Mouse (Mus musculus) erythroblast, adult 5-6 weeks (primary cell): ENCODE measurements around the gene Cdt1. TPM values are rescaled to one million over a fixed set of nuclear protein-coding genes. Genes with fewer than 3 reads are reported as not detected.
A peak's percentile ranks its signal among the peaks of the same experiment; 100 is the strongest.

Experiments used
- ATAC-seq: replicated peaks from 2 replicates; pipeline ENCODE4 v1.8.0; 2016; ENCODE audit warnings: moderate number of reproducible peaks, mild to moderate bottlenecking, moderate TSS enrichment, inconsistent platforms; ENCODE audit not compliant: poor library complexity, low FRiP score, severe bottlenecking
- total RNA-seq, 2 experiments: library from RNA; stranded (forward) in 1 of 2; stranded (reverse) in 1 of 2; fragments of 150-400 nt in 1 of 2; fragments of 200-764, 138-1000 nt in 1 of 2; gene quantifications; 2 replicates each; pipeline versions ENCODE4 v1.2.3 to v1.2.4; 2015 to 2017; ENCODE audit warnings: low replicate concordance in 2 of 2

Gene Cdt1
- total RNA-seq (2015; ENCODE audit: low replicate concordance) (16.1 and 24.2 TPM in 2 replicates), total RNA-seq (2017; ENCODE audit: low replicate concordance) (38.2 and 47.5 TPM in 2 replicates)

DNA sequence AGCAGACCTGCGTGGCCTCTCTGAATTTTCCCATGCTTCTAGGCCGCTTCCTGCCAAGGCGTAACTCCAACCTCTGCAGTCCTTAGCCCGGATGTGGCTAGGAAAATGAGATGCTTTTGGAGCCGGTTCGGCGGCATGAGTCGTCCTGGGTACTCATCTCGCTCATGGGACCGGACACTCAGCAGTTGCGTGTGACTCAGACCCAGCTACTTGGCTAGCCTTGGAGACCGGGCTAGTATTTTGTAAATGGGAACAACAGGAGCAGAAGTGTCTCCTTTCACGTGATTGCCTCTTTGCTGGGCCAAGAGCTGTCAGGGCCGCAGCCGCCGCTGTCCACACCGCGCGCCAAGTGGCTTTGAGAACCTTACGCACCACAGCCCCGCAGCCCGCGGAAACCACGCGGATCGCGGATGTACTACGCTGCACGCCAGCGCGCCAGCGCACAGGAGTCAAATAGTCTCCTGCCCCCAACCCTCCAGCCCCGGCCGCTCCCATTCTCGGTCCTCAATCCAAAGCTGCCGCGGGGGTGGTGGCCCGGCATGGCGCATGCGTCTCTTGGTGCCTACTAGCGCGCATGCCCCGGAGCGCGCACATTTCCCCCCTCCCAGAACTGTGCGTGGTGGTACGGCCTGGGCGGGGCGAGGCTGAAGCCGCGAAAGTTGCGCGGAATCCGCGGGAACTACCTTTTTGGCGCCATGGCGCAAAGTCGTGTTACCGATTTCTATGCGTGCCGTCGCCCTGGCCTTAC lies at the start of gene Cdt1:
Gene Cdt1, plus strand, starts transcription at position 655 of the 748 bp plus-strand sequence.
- peak; percentile 87 for ATAC-seq

DNA sequence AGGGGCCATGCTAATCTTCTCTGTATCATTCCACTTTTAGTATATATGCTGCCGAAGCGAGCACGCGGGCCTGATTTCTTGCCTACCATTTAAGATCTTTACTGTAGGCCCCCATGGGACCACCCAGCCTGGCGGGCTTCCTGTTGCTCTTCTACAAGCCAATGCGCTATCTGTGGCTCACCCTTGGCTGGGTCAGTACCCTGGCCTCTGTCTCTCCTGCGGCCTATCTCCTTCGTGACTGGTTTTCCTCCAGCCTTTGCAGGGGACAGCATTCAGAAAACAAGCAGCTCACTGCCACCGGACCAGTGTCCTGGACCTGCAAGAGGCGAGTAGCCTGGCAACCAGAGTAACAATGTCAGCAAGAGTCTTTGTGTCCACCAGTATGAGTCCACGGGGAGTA lies 47.2 kb upstream of the Cdt1 start:
- ATAC-seq, result no peak

DNA sequence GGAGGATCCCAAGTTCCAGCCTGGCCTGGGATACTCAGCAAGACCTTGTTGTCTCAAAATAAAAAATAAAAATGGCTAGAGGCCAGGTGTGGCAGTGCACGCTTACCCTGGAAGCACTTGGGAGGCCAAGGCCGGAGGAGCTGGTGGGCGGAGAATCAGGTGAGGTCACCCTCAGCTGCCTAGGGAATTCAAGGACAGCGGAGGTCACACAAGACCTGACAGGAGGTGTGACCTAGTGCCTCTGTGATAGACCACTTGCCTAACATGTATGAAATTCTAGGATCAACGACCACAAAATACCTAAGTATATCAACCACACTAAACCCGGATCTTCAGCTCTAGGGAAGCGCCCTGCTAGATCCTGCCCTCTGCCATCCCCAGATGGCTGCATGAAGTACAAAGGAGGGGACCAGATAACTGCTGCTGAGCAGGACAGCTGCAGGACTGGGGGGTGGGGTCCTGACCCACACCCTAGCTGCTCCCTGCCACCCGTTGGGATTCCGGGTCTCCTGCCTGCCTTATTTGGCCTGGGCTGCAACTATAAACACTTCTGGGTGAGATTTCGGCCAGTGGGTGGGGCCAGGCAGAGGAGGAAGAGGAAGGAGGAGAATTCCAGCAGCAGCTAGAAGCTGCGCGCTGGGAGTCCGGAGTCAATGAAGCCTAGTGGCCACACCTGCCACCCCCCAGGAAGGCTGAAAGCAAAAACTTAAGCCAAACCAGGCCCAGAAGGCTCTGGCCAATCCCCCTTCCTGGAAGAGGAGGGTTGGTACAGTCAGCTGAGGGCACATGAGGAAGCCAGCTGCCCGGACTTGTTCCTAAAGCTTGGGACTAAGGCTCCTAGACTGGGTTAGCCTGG lies 44.8 kb upstream of the Cdt1 start:
- no peak for ATAC-seq

DNA sequence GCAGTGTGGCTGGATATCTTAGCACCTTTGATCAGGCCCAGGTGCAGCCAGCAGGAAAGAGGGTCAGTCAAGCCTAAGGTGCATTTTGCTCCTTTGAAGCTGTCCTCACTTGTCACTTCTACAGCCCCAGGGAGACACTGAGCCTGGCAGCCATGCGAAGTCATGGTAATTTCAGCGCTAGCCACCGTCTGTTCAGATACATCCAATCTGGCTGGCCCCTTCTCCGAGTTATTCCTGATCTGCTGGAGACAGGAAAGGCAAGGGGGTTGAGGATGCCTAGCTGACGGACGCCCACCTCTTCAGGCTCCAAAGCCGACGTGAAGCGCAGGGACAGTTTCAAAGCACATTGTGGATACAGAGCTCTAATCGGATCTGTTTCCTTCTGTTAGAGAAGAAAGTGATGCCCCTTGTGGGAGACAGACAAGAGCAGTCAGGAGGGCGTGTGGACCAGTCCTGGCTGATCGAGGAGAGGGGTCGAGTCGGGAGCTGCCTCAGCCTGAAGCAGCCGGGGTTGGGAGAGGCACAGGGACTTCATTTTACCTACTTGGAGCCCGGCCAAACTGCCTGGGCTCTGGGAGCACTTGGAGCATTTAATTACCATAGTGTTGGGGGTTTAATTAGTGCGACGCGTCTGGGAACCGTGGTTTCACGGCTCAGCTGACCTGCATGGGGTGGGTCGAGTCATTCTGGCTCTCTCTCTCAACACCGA lies 44.0 kb upstream of the Cdt1 start:
- ATAC-seq, result no peak

DNA sequence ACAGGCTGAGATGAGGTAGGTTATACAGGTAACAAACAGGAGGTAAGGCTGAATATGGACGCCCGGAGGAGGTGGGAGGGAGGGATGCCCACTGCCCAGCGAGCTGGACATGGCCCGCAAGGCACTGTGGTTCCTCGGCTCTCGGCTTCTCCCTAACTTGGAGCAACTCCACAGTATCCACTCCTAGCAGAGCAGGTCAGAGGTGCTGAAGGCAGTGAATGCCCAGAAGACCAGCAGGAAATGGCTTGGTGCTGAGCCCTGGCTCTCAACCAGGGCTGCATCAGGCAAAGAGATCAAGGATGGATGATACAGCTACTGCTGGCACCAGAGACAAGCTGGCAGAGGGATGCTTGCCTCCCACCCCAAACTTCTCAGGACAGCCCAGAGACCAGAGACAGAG lies 43.3 kb upstream of the Cdt1 start:
- 0 out of 2 replicates have a peak, but pooled peaks have one; percentile 11 for ATAC-seq

DNA sequence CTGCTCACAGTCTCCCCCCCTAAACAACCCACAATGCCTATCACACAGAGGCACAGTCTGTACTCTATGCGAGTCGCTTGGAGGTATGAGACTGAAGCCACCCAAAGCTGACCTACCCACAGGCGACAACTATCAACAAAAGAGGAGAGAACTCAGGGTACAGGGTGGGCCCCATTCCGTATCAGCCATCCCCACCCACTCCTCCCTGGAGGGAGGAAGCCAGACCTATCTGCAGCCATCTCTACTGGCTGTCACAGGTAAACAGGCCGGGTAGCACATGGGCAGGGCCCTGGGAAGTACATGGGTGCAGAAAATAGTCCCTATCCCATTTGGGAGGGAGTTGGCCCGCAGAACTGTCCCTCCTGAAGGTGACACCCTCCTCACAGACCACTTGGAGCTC lies 42.8 kb upstream of the Cdt1 start:
- ATAC-seq, result peak; percentile 20; the same call in 1 of the 2 replicates

DNA sequence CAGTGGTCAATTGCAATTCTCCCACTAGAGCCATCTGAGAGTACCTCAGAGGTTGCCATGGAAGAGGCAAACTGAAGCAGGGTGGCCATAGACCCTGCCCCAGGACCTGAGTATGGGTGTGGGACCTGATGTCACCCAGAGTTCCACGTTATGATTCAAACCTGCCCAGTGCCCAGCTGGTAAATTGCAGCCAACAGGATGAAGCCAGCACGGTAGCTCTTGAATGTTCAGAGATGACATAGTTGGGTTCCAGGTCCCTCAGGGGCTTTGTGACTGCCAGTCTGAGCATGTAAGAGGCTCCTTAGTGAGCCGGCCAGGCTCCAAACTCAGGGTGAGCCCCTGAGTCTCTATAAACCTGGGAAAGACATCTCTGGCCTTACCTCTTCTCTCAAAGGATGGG lies 41.7 kb upstream of the Cdt1 start:
- no peak for ATAC-seq

DNA sequence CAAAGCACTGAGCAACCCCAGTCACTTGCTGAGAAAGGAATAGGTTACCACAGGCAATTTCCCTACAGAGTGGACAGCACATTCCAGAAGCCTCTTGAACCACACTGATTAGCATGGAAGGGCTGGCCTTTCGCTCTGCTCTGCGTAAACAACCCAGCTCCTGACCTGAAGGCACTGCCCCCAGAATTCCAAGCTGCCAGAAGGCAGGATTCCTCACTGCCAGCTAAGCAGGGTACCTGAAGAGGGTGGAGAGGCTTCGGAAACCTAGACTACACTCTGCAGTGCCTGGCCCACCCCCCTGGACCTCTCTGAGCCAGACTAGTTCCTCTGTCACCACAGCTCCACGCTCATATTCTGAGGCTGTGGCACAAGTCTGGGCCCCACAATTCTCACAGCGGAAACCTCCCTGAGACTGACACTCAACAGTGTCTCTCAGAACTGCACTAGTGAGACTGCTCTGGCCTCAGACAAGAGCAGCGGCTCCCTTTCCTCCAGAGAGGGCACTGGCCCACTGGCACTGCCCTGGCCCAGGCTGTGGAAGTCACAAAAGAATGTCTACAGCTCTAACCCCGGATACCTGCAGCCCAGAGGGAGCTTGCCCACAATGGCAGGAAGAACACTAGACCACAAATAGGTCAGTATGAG lies 41.2 kb upstream of the Cdt1 start:
- no peak for ATAC-seq

DNA sequence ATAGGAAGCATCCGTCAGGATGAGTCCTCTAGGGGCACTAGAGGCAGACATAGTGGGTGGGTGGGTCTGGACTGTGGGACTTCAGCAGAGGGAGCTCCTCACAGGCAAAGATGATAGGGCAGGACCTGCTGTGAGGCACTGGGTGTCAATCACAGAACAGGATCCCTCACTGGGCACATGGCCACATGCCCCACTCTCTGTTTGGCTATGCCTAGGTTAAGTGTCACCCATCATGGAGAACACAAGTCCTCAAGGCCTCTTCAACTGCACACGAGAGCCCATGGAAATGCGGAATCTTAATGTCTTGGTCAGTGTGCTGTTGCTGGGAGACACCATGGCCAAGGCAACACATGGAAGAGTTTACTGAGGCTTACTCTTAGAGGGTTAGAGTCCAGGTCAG lies 39.9 kb upstream of the Cdt1 start:
- ATAC-seq, result no peak

DNA sequence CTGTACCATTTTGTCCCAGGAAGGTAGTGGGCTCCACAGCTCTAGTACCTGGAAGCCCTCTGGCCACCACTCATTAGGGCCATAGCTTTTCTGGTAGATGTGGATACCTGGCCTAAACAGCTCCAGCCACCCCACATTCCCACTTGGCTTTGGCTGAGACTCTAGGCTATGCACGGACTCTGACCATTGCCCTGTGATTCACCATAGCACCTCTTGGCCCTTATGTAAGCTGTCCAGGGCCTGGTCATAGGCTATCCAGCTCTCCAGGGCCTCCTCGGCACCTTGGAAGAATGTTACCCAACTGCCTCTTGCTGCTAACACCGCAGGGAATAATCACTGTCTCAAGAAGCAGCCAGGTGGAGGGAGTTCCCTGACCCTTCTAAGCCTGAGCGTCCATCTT lies 38.7 kb upstream of the Cdt1 start:
- ATAC-seq, result no peak

DNA sequence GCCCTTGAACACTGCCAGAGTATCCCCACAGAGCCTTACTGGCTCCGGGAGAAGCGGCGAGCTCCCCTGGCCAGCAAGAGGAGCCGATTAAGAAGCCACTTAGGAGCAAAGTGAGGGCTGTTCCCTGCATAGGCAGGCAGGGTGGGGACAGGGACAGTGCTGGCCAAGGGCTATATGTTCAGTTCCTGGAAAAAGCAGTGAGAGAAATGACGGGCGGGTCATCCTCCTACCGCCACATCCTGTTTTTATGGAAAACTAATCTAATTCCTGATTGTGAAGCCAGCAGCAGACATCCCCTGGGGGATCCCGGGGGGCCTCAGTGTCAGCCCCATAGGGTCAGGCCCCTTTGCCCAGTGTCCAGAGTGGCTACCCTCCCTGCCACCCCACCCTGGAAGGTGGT lies 36.5 kb upstream of the Cdt1 start:
- ATAC-seq, result no peak

DNA sequence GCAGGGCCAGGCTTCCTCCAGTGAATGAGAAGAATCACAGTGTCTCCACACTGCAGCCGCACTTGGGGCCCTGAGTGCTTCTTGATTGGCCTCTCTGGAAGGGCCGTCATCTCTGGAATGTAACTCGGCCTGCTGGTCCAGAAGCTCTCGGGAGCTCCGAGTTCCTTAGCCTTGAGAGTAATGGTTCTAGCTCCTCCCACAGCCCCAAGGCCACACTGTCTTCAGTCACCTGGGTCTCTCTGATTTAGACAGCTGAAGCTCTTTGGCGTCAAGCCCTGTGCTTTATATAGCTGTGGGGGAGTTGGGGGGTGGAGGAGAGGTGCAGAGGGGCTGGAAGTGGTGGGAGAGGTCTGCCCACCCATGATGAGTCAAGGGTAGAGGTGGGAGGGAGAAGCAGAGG lies 30.8 kb upstream of the Cdt1 start:
- peak; percentile 40 for ATAC-seq

DNA sequence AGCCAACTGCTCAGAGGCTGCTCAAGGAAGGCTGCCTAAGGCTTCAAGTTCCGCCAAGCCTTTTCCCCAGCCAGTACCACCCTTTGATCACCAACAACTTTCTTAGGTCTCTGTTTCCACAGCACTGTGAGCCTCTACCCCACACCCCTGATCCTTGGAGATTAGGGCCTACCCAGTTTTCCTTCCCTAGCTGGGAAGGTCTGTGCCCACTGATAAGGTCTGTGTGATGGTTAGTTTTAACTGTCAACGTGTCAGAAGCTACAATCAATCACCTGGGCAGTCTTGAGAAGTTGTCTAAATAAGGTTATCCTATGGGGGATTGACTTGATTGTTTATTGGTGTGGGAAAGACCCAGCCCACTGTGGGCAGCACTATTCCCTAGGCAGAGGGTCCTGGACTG lies 30.0 kb upstream of the Cdt1 start:
- ATAC-seq, result peak; percentile 82

DNA sequence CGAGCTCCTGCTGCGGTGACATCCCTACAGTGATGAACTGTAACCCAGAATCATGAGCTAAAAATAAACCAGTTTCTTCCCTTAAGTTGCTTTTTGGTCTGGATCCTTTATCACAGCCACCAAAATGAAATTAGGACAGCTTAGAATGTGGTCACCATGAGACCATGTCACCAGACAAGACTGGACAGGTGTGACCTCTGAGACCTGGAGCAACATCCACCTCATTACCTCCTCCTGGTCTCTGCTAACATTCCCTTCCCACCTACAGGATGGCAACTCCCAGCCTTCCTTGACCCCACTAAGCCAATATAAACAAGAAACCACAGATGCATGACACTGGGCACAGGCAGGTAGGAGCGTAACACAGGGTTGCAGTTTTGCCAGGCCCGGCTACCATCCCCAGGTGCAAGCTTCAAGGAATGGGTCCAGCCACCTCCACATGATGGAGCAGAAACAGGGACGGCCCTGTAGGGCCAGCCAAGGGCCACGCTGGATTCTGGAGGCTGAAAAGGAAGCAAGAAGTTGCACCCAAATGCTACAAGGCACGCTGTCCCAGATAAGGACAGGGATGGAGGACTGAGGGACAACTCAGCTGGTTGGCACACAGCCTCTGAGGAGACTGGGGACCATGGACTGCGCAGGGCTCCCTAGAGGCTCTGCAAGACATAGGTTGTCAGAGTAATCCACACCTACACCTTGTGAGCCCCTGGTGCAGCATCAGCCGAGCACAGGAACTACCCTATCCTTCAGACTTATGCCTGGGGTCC lies 29.3 kb upstream of the Cdt1 start:
- ATAC-seq, result peak; percentile 49

DNA sequence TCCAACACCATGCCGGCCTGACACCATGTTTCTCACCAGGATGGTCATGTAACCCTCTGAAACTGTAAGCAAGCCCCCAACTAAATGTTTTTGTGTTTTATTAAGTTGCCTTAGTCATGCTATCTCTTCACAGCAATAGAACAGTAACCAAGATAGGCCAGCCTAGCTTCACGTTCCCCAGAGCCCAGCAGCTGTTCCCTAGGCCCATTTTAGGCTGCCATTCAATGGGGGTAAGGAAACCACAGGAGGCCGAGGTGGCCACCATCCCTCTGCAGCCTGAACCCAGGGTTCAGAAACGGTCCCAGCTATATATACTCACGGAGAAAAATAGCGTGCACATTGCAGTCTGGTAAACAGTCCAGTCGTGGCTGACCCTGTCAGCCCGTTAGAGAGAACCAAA lies 23.7 kb upstream of the Cdt1 start:
- no peak for ATAC-seq

DNA sequence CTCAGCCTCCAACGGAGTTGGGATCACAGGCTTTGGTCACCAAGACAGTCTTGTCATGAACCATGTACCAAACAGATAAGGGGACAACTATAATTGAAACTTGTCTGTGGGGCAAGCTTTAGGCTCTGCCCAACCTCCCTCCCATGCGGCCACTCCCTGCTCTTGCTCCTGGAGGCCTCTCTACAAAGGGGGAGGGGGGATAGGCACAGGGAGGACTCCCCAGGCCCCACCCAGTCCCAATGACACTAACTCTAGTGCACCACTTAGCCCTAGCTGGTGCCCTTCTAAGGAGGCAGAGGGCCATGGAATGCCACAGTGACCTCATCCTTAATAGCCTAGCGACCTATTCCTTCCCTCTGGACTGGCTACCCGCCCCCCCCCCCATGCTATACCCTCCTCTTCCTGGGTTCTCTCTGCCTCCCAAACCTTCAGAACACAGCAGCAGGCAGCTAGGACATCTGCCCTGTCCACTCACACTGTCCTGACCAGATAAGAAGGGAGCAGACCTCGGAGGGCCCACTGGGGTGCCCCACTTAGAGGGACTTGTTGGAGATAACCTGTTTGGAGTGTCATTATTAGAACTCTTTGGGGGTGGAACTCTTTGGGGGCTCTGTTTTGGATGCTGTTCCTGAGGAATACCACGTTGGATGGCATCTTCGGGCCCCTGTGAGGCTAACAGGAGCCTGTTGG lies 21.6 kb upstream of the Cdt1 start:
- ATAC-seq, result peak; percentile 53

DNA sequence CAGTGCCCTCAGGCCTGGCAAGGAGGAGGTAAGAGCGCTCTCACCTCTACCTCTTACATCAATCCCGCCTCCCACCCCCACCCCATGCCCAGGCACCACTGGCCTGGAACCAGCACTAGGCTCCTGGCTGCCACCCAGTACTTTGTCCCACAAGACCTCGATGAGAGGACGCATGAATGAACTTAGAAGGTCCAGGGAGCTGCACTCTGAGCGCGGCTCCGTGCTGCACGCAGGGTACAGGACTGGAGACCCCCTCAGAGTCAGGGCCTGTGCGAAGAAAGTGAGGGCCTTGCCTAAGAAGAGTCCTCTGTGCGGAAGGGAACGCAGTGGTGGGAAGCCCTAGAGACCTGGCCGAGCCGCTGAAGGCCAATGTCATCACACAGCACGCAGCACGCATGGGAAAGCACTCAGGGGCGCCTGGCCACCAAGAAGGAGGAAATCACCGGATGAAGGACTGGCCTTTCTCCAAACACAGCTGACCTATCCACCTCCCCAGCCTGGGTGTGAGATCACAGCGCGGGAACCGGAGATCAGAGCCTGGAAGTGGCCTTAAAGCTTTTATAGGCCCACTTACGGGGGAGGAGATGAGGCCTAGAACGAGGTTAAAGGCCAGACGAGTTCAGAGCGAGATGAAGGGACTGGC lies 20.9 kb upstream of the Cdt1 start:
- ATAC-seq, result no peak

DNA sequence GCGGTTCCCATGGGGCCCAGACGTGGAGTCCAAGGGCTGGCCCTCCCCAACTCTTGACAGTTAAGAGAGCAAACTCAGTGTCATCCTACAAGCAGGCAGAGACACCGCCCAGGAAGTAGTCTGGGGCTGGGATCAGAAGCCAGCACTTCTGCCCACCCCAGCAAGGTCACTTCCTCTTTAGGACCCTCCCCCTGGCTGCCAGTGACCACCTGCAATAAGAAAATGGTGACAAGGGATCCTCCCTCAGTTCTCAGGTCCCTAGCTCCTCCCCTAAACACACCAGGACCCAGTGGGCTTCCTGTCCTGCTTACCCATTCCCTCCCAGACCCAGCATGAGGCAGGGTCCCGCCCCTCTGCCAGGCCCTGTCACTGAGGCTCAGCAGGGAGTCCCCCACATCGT lies 20.0 kb upstream of the Cdt1 start:
- peak; percentile 43 for ATAC-seq
